Mouse (Mus musculus) macrophage (primary cell): ENCODE data around the gene Cerkl. TPM values are rescaled to one million over a fixed set of nuclear protein-coding genes. Genes with fewer than 3 reads are reported as not detected.

Source experiments
- H3K27ac ChIP-seq: fragments of 350-480 bp; formaldehyde crosslinking; 2 replicates; pipeline ENCODE4 v1.9.0; 2021
- H3K36me3 ChIP-seq: fragments of 350-480 bp; formaldehyde crosslinking; 2 replicates; pipeline ENCODE4 v1.9.0; 2021; ENCODE audit errors: inconsistent target
- H3K4me3 ChIP-seq: fragments of 350-480 bp; formaldehyde crosslinking; 2 replicates; pipeline ENCODE4 v1.9.0; 2021; ENCODE audit errors: inconsistent target
- H3K79me2 ChIP-seq: fragments of 350-480 bp; formaldehyde crosslinking; 2 replicates; pipeline ENCODE4 v1.9.0; 2021; ENCODE audit errors: inconsistent target
- WGBS: methylation state at CpG from one replicate; pipeline ENCODE4 v1.1.7; 2026; ENCODE audit warnings: inconsistent platforms; ENCODE audit not compliant: missing documents; 5-methylcytosine and 5-hydroxymethylcytosine counted together
- polyA plus RNA-seq: library from polyadenylated mRNA; stranded (reverse); fragments of 250-400 nt; gene quantifications from 3 replicates; pipeline ENCODE4 v1.2.4, GENCODE M21; 2018; ENCODE audit warnings: inconsistent platforms

The Cerkl gene
- polyA plus RNA-seq, 1 experiment from 2014 or later = 5.0 TPM

DNA sequence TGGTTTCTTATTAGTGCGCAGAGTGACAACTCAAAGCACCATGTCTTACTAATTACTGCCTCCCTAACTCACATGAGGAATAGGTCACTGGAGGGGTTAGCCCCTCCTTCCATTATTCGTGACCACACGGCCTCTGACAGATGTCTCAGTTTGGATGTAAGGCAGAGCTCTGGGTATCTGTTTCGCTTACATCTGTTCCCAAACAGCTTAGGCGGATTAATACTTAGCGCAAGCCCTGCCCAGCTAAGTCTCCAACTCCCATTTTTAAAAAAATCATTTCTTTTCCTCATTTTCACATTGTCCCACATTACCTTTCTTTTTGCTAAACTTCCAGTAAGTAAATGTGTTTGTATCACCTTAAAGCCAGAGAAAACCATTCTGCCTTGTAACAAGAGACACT lies 34.9 kb downstream of the Cerkl start:
- Histone ChIP-seq H3K79me2 (no peaks in the 10 kb centered on the region), H3K4me3 (no peak overlapping the region), H3K36me3 (no peaks in the 10 kb centered on the region), H3K27ac (no peak overlapping the region)
- 88% methylated on average over 6 of the region's 6 CpGs for WGBS

DNA sequence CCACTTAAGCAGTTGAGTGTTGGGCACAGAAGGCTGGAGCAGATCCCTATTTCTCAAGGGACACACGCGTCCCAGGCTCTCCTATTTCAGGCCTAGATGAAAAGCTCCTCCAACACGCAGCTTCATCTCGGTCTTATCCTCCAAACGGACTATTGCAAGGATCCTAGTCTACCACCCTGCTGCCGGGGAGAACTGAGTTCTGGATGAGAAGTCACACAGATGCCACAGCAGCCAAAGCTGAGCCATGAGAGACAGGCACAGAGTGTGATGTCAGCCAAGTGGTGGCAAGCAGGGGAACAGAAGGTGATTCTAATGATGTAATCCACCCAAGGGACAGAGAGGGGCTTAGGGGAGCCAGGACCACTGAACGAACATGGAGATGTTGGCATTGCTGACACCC lies 42.1 kb downstream of the Cerkl start:
- Histone ChIP-seq H3K27ac (no peak overlapping the region), H3K36me3 (no peaks in the 10 kb centered on the region), H3K4me3 (no peak overlapping the region), H3K79me2 (no peaks in the 10 kb centered on the region)
- 96% methylated on average over 7 of the region's 7 CpGs for WGBS

DNA sequence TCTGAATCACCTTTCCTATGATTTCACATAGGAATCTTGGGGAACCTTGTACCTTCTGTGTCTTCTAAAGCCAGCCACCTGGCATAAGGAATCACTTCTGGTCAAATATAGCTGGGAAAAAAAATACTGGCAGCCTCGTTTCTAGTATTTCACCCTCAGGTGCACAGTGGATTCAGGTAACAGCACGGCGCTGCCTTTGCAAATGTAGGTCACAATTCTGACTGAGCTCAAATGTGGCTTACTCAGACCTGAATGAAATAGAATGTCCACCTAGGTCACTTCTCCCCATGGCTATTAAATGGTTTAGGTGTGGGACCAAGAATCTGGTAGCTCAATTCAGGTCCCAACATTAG lies 45.7 kb downstream of the Cerkl start:
- Histone ChIP-seq H3K36me3 (no peaks in the 10 kb centered on the region), H3K79me2 (no peaks in the 10 kb centered on the region)
- 93% methylated on average over 3 of the region's 3 CpGs for WGBS

DNA sequence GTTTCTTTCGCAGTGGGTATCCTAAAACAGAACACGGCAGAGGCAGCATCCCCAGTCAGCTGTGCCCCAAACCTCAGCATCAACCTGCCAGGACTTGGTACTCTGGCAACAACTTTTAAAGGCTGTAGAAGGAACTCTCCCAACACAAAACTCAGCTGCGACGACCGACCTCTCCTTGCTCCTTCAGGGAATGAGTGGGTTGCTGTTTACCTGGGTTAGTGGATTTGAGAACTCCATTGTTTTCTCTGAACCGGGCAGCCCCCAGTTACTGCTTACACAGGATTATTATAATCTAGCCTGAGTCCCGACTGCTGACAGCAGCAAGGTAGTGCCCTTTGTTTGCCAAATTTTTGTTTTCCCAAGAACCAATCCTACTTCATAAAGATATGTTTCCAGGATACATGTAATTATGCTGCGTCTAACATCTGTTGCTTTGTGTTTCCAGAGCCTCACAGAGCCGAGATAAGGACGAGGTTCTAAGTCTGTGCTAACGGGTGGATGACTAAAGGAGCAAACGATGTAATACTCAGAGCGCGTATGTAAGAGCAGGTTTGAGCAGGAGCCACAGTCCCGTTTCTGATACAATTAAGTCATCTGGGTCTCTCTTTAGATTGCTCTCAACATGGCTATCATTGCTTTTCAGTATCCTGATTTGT lies 46.2 kb downstream of the Cerkl start:
- 84% methylated on average over 15 of the region's 15 CpGs for WGBS
- Histone ChIP-seq H3K79me2 (no peaks in the 10 kb centered on the region), H3K27ac (no peak overlapping the region), H3K4me3 (no peak overlapping the region), H3K36me3 (no peaks in the 10 kb centered on the region)

More for the DNA sequence above, 45.7 kb downstream of the Cerkl start:
- Histone ChIP-seq H3K4me3 (no peak overlapping the region), H3K27ac (no peak overlapping the region)

DNA sequence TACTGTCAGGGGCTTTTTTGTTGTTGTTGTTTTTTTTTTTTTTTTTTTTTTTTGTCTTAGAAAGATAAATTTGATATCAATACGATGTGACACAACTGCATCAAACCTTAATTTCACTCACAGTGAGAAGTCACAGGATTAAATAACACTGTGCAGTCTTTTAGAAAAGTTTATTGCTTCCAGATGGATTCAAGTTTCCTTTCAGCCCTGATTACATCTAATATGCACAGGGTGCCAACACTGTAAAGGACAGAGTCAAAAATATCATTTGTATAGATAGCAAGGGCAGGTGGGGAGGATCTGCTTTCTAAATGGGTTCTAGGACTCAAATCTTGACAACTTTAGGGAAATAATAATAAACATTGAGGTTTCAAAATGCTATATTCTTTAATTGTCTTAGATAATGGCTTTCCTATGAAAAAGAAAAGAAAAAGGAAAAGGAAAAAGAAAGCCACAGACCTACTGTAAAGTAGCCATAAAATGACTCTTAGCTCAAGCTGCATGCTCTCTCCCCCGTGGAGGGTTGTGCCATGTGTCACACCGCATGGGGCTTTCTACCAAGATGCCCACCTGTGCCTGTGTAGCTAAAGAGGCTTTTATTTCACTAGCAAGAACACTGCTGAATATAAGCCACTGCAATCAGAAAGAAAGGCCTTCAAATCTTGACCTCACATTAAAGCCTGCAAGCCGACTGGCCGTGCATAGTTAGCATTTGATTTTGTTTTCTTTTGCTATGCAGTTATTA lies 50.8 kb downstream of the Cerkl start:
- Histone ChIP-seq H3K27ac (no peak overlapping the region), H3K4me3 (no peak overlapping the region), H3K79me2 (no peaks in the 10 kb centered on the region), H3K36me3 (no peaks in the 10 kb centered on the region)
- 91% methylated on average over 5 of the region's 5 CpGs for WGBS

DNA sequence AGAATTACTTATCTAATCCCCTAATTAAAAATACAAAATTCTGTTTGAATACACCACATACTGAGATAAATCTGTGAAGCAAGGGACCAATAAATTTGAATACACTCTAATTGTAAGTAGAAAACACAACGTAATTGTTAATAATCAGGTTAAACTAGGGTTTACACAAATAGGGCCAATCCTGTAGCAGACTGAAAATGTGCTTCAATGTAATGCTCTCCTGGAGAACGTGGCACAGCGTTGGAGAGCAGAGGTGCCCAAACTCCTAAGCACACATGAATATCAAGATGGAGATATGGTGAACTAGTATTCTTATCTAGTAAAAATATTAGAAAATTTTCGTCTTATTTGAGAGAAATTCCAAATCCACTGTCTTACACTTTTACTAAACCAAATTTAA lies 56.5 kb downstream of the Cerkl start:
- 95% methylated on average over 4 of the region's 4 CpGs for WGBS
- no peaks in the 10 kb centered on the region for H3K36me3 ChIP-seq
- no peak overlapping the region for H3K27ac ChIP-seq
- no peak overlapping the region for H3K4me3 ChIP-seq
- no peaks in the 10 kb centered on the region for H3K79me2 ChIP-seq

DNA sequence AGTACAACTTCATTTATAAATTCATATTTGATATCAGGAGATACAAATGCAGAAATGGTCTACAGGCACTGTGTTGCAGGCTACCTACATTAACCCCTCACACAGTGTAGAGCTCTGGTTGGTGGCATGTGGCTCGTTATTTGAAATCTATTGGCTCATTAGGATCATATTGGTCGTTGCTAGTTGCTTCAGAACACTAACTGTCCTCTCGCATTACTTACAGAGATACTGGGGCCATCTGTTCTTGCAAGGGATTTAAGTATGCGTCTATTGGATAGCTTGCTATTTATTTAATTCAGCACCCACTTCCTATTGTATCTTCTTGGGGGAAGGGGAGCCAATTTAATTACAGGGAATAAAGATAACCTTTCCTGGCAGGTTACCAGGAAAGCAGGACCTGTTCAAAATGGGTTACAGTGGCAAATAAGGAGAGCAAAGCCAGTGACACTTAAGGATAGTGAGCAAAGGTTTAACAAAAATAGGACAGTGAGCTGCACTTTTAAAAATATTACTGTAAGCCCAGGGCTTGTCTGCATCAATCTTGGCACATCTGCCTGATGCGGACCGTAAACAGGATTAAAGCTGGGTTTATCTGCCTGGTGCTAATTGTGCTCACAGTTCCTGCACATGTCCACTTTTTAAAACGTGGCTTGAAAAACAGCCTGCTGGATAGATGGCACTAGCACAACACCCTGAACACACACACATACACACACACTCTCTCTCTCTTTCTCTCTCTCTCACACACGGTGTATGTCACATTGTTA lies 57.2 kb downstream of the Cerkl start:
- H3K79me2 ChIP-seq = no peaks in the 10 kb centered on the region
- no peak overlapping the region for H3K4me3 ChIP-seq
- no peaks in the 10 kb centered on the region for H3K36me3 ChIP-seq
- WGBS = 74% methylated on average over 8 of the region's 8 CpGs
- no peak overlapping the region for H3K27ac ChIP-seq

DNA sequence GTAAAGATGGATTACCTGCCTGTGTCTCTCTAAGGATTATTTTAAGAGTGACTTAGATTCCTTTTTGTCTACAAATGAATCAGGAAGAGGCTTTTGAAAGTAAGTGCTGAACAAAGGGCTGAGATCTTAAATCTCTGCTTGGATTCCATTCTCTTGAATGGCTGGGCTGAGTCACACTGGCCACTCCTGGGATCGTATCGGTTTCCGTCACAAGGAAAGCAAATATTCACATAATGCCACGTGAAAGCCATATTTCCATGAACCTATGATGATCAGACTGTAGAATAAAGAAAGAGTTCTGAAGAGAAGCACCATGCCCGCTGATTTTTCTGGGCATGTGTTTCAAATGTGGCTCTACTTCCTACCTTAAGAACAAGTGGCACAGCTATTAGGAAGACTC lies 57.8 kb downstream of the Cerkl start:
- H3K4me3 ChIP-seq = no peak overlapping the region
- H3K79me2 ChIP-seq = no peaks in the 10 kb centered on the region
- 85% methylated on average over 5 of the region's 5 CpGs for WGBS
- H3K36me3 ChIP-seq = no peaks in the 10 kb centered on the region
- no peak overlapping the region for H3K27ac ChIP-seq

DNA sequence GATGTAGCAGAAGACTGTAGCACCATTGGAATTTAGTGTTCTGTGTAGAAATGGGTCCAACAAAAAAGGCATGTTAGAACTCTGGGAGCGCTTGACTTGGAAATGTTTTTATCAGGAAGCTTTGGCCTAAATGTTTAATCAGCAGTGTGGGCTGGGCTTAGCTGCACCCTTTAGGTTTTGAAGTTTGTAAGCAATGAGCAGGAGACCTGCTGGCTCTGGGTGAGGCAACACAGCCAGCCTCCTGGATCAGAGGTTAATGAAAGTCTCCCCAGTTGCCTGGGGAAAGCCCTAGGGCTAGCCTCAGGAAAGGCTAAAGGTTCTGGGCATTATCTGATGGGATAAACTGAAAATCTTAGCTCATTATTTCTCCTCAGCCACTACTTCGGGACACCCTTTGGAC lies 58.2 kb downstream of the Cerkl start:
- 90% methylated on average over 2 of the region's 2 CpGs for WGBS
- Histone ChIP-seq H3K27ac (no peak overlapping the region), H3K79me2 (no peaks in the 10 kb centered on the region), H3K36me3 (no peaks in the 10 kb centered on the region), H3K4me3 (no peak overlapping the region)

DNA sequence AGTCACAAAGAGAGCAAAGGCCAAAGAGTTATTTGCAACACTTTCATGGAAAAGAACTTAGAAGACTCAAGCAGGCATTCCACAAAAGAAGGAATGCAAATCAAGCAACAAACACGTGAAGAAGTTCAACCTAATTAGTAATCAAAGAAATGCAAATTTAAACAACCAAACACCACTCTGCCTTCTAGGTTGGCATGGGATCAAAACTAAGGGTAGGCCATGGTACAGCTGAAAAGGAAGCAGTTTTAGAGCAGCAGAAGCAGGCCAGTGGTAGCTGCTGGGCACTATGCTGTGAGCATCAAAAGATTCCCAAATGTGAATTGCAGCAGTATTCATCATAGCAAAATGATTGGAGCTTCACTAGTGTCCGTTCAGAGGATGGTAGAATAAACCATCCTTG lies 59.5 kb downstream of the Cerkl start:
- Histone ChIP-seq H3K79me2 (no peaks in the 10 kb centered on the region), H3K4me3 (no peak overlapping the region), H3K36me3 (no peaks in the 10 kb centered on the region), H3K27ac (no peak overlapping the region)
- WGBS = 81% methylated on average over 2 of the region's 2 CpGs

DNA sequence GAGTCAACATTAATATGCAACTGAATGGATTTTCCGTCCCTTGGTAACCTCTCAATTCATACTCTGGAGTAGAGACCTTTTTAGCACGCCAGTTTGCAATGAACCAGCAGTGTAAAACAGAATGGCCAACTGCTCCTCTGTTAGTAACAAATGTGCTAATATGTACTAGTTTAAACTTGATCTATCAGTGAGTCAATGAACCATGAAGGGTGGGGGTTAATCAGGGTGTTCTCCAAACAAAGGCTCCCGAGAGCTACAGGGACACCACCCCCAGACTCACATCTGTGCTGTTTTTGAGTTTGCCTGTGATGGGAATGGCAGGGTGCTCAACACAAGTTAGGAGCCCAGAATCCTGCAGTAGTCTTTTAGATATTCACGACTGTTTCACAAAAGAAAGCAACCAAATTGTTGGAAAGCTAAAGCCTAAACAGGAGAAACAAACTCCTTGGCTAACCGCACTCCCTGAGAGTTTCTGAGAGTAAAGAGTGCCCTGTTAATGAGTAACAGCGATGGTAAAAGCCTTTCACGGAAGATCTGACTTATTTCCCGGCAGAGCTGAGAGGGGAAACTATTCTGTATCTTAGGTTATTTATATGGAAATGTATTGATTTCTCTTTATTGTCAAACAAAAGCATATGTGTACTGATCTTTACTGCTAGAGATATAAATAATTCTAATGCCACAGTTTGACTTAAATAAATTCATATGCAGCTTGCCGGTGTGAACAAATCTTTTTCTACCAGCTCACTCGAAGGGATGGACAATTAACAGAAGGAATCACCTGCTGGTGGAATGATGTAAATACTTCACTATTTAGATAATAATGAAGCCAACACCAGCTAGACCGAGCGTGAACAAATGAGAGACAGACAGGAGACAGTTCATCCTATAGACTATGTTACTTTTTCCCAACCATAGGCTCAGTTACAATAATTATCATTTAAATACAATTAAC lies 77.2 kb downstream of the Cerkl start:
- Histone ChIP-seq H3K27ac (no peak overlapping the region), H3K4me3 (no peak overlapping the region), H3K36me3 (no peaks in the 10 kb centered on the region), H3K79me2 (no peaks in the 10 kb centered on the region)
- WGBS = 80% methylated on average over 12 of the region's 12 CpGs

DNA sequence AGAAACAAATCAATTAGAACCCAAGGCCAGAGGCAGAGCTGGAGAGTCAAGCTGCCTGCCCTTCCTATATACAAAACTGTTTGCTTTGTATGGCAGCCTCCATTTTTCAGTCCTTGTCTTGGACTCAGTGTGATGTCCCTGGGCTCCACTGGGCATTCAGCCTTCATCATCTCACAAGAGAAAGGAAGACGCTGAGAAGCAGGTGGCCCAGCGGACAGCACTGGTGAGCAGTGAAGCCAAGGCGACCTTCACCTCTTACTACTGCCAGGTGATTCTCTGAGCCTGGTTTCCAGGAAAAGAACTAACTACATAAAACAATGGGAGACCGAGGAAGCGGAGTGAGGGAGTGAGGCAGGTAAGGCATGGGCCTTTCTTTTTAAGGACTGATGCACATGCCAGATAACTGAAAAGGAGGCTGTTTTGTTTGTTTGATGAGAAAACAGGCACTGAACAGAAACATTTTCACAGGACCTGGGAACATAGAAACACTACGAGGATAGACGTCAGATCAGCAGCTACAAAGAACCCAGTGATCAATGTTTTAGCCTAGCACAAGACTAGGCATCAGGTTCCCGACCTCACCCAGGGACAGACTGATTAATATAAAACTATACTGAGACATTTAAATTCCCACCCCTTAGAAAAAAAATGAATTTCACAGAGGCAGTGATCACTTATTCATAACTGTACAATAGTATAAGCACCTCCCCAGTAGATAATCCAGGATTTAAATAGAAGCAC lies 78.1 kb downstream of the Cerkl start:
- H3K27ac ChIP-seq = no peak overlapping the region
- H3K79me2 ChIP-seq = no peaks in the 10 kb centered on the region
- H3K36me3 ChIP-seq = no peaks in the 10 kb centered on the region
- H3K4me3 ChIP-seq = no peak overlapping the region
- 93% methylated on average over 8 of the region's 8 CpGs for WGBS

DNA sequence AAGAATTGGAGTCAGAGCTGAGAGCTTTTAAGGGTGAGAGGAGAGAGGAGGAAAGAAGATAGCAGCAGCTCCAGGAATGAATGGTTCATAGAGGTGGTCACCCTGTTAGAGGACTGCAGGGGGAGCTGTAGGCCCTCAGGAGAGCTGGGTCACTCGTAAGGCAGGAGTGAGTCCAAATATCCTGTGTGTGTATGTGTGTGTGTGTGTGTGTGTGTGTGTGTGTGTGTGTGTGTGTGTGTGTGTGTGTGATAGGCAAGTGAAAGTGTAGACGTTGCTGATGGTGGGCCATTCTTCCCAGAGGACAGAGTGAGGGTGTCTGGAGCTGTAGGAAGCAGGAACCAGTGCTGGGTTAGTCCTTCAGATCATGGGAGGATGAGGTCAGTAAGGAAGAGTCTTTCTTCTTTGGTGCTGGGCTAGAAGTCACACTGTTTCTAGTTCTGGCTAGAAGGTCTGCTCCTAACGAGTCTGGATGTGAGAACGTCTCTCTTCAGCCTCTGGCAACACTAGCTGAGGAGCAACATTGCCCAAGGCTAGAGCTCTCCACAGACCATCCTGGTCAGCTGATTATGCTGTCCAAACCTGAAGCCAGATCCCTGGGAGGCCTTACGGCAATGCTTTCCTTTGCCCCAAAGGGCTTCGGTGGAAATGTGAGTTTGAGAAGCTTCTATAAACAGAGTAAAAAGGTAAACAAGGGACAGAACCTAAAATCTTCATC lies 83.9 kb downstream of the Cerkl start:
- H3K4me3 ChIP-seq = no peak overlapping the region
- 65% methylated on average over 6 of the region's 6 CpGs for WGBS
- H3K27ac ChIP-seq = no peak overlapping the region
- no peaks in the 10 kb centered on the region for H3K36me3 ChIP-seq
- no peaks in the 10 kb centered on the region for H3K79me2 ChIP-seq
